Mouse (Mus musculus) liver, embryonic 14.5 days (tissue): Measurements from ENCODE around the gene Actb. TPM values are rescaled to one million over a fixed set of nuclear protein-coding genes. Genes with fewer than 3 reads are reported as not detected.

Source experiments
- ATAC-seq: fragments of 200-750 bp; cut with Nextera tagmentation; 2 replicates; pipeline ENCODE4 v1.8.0; 2017; ENCODE audit warnings: moderate number of reproducible peaks, mild to moderate bottlenecking, moderate library complexity; ENCODE audit not compliant: insufficient read depth
- DNase-seq, 3 experiments: peaks; one replicate each; pipeline ENCODE4 v3.0.0-alpha.2; 2012 to 2013; ENCODE audit warnings: low read depth in 3 of 3, low spot score in 3 of 3
- H3K27ac ChIP-seq: fragments of 300-500 bp; sonication (generic); 2 replicates; pipeline ENCODE4 v1.5.1; 2014; ENCODE audit warnings: moderate library complexity, mild to moderate bottlenecking, control low read depth, inconsistent platforms
- H3K27me3 ChIP-seq: fragments of 300-500 bp; sonication (generic); 2 replicates; pipeline ENCODE4 v1.6.1; 2014; ENCODE audit warnings: mild to moderate bottlenecking, low read length, moderate library complexity; ENCODE audit not compliant: control insufficient read depth, insufficient read depth
- H3K36me3 ChIP-seq: fragments of 300-500 bp; sonication (generic); replicated peaks from 2 replicates; pipeline ENCODE4 v1.6.1; 2014; ENCODE audit warnings: low read depth; ENCODE audit not compliant: control insufficient read depth, insufficient read depth
- H3K4me1 ChIP-seq, 2 experiments: fragments of 200-500 bp in 1 of 2; fragments of 300-500 bp in 1 of 2; sonication (generic) in 1 of 2; replicated peaks; 2 replicates each; pipeline ENCODE4 v1.6.1; 2012 to 2014; ENCODE audit warnings: antibody characterized with exemption in 1 of 2, inconsistent platforms in 1 of 2, low read length in 1 of 2; ENCODE audit not compliant: control insufficient read depth in 2 of 2, insufficient read depth in 2 of 2
- H3K4me2 ChIP-seq: fragments of 300-500 bp; sonication (generic); 2 replicates; pipeline ENCODE4 v1.6.1; 2014; ENCODE audit warnings: low read depth, mild to moderate bottlenecking, control low read depth, moderate library complexity
- H3K4me3 ChIP-seq, 2 experiments: fragments of 200-500 bp in 1 of 2; fragments of 300-500 bp in 1 of 2; sonication (generic) in 1 of 2; 2 replicates each; pipeline ENCODE4 v1.5.1; 2012 to 2014; ENCODE audit warnings: low read depth in 2 of 2, low read length in 2 of 2, mild to moderate bottlenecking in 2 of 2, control low read depth in 1 of 2, inconsistent platforms in 1 of 2, moderate library complexity in 1 of 2; ENCODE audit not compliant: insufficient read depth in 1 of 2
- H3K9ac ChIP-seq: fragments of 300-500 bp; sonication (generic); replicated peaks from 2 replicates; pipeline ENCODE4 v1.6.1; 2014; ENCODE audit warnings: mild to moderate bottlenecking, control low read depth, moderate library complexity
- H3K9me3 ChIP-seq: fragments of 300-500 bp; sonication (generic); 2 replicates; pipeline ENCODE4 v1.6.1; 2016; ENCODE audit warnings: low read length, mixed read lengths; ENCODE audit not compliant: control insufficient read depth
- CTCF ChIP-seq: IDR thresholded peaks from 2 replicates; pipeline ENCODE4 v1.5.1; 2016; ENCODE audit warnings: antibody characterized with exemption, low read depth, control low read depth
- EP300 ChIP-seq: IDR thresholded peaks from 2 replicates; pipeline ENCODE4 v1.6.1; 2016; ENCODE audit warnings: antibody characterized with exemption, low read depth
- WGBS: fragments of 180-500 bp; shearing (Covaris S2); extraction: QIAGEN DNeasy Blood & Tissue Kit; methylation state at CpG from one replicate; pipeline ENCODE4 v1.1.7; 2014; ENCODE audit not compliant: insufficient replicate concordance; 5-methylcytosine and 5-hydroxymethylcytosine counted together
- polyA plus RNA-seq, 2 experiments: library from polyadenylated mRNA; depleted of rRNA in 1 of 2; stranded (reverse) in 1 of 2; unstranded in 1 of 2; fragments of >200 nt; fragmentation: Nextera tagmentation in 1 of 2; extraction: Ambion mirVana in 1 of 2; gene quantifications; 2 replicates each; pipeline versions ENCODE4 v1.2.1 to v1.2.3; 2012 to 2014

Gene Actb
- polyA plus RNA-seq, 2 experiments = 920 to 7,802 TPM

GRCm38 (mm10) chr5:142935642-142936335 lies 29.2 kb upstream of the Actb start:
- DNase-seq (peak in 2 of 3 experiments; percentile 68 to 76), ATAC-seq (peak; percentile 60)
- H3K27ac ChIP-seq = peak overlapping the region; percentile 74
- peak overlapping the region; percentile 44 to 48 for H3K4me3 ChIP-seq
- TF ChIP-seq CTCF (peak; percentile 69), EP300 (no peak)
- no peaks in the 10 kb centered on the region for H3K36me3 ChIP-seq
- H3K9me3 ChIP-seq = no peaks in the 10 kb centered on the region
- no peaks in the 10 kb centered on the region for H3K27me3 ChIP-seq
- WGBS = 22% methylated on average over 13 of the region's 13 CpGs
- peaks cover 22 to 34% of the 10 kb centered on the region in 2 experiments for H3K4me1 ChIP-seq
- H3K4me2 ChIP-seq = peak overlapping the region; percentile 81
- peak overlapping the region; percentile 59 for H3K9ac ChIP-seq

DNA sequence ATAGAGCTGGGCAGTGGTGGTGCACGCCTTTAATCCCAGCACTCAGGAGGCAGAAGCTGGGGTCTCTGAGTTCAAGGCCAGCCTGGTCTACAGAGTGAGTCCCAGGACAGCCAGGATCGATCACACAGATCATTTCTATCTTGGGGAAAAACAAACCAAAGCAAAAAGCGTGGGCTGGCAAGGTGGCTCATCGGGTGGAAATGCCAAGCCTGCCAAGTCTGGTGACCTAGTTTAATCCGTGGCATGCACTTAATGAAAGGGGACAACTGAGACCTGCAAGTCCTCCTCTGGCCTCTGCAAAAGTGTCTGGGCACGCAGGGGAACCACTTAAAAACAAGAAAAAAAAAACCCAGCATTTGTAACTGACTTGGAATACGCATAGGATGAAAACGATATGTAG lies 26.2 kb upstream of the Actb start:
- Histone ChIP-seq H3K27ac (no peak overlapping the region), H3K9me3 (no peaks in the 10 kb centered on the region), H3K9ac (no peak overlapping the region), H3K27me3 (no peaks in the 10 kb centered on the region), H3K4me3 (no peak overlapping the region), H3K4me1 (peaks cover 25 to 38% of the 10 kb centered on the region in 2 experiments), H3K4me2 (no peak overlapping the region), H3K36me3 (no peaks in the 10 kb centered on the region)
- DNase-seq (no peak), ATAC-seq (no peak)
- WGBS = 68% methylated on average over 8 of the region's 8 CpGs
- TF ChIP-seq EP300 (no peak), CTCF (no peak)

DNA sequence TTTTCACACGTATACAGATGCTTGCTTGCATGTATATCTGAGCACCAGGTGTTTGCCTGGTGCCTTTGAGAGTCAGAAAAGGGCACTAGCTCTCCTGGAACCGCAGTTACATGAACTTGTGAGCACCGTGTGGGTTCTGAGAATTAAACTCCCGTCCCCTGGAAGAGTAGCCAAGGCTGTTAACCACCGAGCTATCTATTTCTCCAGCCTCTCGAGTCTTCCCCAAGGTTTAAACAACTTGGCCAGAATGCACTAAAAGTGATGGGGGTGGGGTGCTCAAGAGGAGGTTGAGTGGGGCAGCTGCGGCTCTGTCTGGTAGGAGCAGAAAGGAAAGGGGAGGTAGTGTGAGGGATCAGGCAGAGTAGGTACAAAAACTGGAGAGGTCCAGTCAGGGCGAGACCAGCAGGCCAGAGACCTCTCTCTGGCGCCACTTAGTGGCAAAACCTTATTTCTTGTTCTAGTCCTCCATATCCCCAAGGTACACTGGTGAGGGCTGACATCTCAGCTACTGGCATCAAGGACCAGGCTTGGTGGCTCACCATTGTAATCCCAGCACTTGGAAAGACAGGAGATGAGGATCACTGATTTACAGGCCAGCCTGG lies 25.6 kb upstream of the Actb start:
- H3K4me1 ChIP-seq = peaks cover 25 to 40% of the 10 kb centered on the region in 2 experiments
- no peaks in the 10 kb centered on the region for H3K27me3 ChIP-seq
- peak; percentile 70 to 76 (median 75) for DNase-seq
- 5% methylated on average over 9 of the region's 9 CpGs for WGBS
- H3K9me3 ChIP-seq = no peaks in the 10 kb centered on the region
- ATAC-seq = peak; percentile 66
- H3K4me3 ChIP-seq = peak overlapping the region; percentile 12 to 31; a peak in 3 of 4 replicates
- peak overlapping the region; percentile 47 for H3K4me2 ChIP-seq
- H3K27ac ChIP-seq = peak overlapping the region; percentile 69
- peak overlapping the region; percentile 60 for H3K9ac ChIP-seq
- H3K36me3 ChIP-seq = no peaks in the 10 kb centered on the region
- TF ChIP-seq CTCF (peak; percentile 94), EP300 (peak; percentile 24; the same call in 1 of the 2 replicates)

DNA sequence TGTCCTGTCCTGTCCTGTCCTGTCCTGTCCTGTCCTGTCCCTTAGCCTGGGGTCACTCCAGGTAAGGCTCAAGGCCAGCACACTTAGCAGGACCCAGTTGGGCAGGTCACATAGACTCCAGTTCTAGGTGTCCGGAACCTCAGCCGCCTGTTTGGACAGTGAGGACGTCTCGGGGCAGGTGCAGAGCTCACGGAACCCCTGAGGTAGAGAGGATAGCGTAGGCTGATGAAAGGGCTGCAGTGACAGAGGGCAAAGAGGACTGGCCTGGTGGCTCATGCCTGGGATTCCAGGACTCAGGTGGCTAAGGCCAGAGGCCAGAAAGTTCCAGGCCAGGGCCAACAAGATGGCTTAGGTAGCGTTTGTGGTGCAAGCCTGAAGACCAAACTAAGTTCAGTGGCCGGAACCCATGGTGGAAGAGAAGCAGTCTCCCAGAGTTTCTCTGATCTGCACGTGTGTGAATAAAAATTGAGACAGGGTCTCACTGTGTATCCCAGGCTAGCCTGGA lies 24.7 kb upstream of the Actb start:
- 86% methylated on average over 9 of the region's 9 CpGs for WGBS
- no peaks in the 10 kb centered on the region for H3K27me3 ChIP-seq
- TF ChIP-seq EP300 = no peak
- no peak for TF ChIP-seq CTCF
- peaks cover 25 to 43% of the 10 kb centered on the region in 2 experiments for H3K4me1 ChIP-seq
- no peak overlapping the region for H3K4me3 ChIP-seq
- ATAC-seq (no peak), DNase-seq (no peak)
- H3K4me2 ChIP-seq = peak overlapping the region; percentile 47
- no peaks in the 10 kb centered on the region for H3K36me3 ChIP-seq
- 0 out of 2 replicates have a peak overlapping the region, but pooled peaks have one; percentile 60 for H3K9ac ChIP-seq
- H3K9me3 ChIP-seq = no peaks in the 10 kb centered on the region
- peak overlapping the region; percentile 69; the same call in 1 of the 2 replicates for H3K27ac ChIP-seq

- DNase-seq (no peak), ATAC-seq (no peak)
- Histone ChIP-seq H3K36me3 (no peaks in the 10 kb centered on the region), H3K9ac (peak overlapping the region; percentile 79), H3K4me1 (peaks cover 29 to 50% of the 10 kb centered on the region in 2 experiments), H3K9me3 (no peaks in the 10 kb centered on the region), H3K27ac (peak overlapping the region; percentile 59), H3K4me2 (peak overlapping the region; percentile 87), H3K4me3 (peak overlapping the region; percentile 57 to 63), H3K27me3 (no peaks in the 10 kb centered on the region)
- TF ChIP-seq CTCF (no peak), EP300 (no peak)
- WGBS = 13% methylated on average over 4 of the region's 4 CpGs
These were observed 22.8 kb upstream of the Actb start for GRCm38 (mm10) chr5:142929400-142929752.
